Mouse (Mus musculus): ENCODE measurements around the gene Ddx60. TPM values are rescaled to one million over a fixed set of nuclear protein-coding genes. Genes with fewer than 3 reads are reported as not detected.

Gene Ddx60
- total RNA-seq (2021) = 1 to 10 TPM in 1 of 2 experiments, under 1 TPM in 1; 0.44 to 1.2 TPM
- long read RNA-seq, experiment 1 = 0 reads
- long read RNA-seq, experiment 2 = 0 reads

DNA sequence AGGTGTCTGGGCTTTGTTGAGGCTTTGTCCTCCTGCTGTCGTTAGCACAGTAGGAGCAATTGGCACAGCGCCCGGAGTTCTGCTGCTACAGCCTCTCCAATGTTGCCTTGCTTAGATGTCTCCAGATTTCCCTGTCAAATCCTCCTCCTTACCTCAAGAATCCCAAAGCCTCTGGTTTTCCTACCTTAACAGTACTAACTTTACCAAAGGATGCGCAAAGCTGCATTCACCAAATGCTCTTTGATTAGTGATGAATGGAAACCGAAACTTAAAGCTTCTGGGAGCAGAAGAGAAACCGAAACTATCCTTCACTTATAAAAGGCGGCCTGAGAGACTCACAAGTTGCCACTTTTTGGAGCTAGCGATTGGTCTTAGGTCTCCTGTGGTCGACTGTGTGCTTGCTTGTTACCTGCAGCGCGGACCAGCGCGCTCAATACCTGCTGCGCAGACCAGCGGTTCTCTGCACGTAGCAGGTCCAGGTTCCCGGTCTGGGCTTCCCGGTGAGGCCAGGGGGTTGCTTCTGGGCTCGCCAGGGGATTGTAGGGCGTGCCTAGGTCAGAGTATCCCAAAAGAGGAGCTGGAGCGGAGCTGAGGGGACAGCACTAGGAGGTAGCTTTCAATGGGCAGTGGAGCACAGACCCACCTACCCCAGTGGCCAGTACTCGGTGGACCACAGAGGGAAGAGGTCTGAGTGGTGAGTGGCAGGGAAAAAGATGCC is at the start of gene Ddx60:
Gene Ddx60 (plus strand): TSS at position 311 of the 718 bp plus-strand sequence.
- H3K4me3 ChIP-seq = peak within 1 kb of the TSS; percentile 67
- DNase-seq (ENCODE audit: extremely low spot score in 1 of 2, low spot score in 2 of 2) = peak; percentile 33 to 61
- TF ChIP-seq CTCF (IDR thresholded peaks at IDR 0.05) = no peak
- H3K27ac ChIP-seq = peak within 1 kb of the TSS; percentile 71
- intact Hi-C loops (cut with DNase I) = no loop called here

DNA sequence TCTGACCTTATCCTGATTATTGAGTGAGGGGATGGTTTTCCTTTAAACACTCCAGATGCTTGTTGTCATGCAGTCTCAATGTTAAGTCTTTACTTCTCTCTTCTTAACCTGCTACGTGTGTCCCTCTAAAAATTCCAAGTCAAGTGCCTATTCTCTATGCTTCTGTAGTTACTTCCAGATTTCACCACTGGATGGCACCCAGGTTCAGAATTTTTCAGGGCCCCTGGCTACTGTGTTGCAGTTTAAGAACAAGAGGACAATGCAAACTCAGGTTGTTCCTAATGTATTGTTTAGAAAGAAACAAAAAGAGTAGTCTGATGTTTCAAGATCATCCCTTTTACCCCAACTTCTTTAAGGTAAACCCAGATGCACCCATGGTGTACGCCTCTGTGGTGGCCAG is 33.8 kb upstream of the Ddx60 start:
- intact Hi-C loops (cut with DNase I) = loop anchor here (1.0 to 5.0 kb wide), 2 partner anchors 166 to 1983 kb away; no protein-coding TSS in a partner anchor

DNA sequence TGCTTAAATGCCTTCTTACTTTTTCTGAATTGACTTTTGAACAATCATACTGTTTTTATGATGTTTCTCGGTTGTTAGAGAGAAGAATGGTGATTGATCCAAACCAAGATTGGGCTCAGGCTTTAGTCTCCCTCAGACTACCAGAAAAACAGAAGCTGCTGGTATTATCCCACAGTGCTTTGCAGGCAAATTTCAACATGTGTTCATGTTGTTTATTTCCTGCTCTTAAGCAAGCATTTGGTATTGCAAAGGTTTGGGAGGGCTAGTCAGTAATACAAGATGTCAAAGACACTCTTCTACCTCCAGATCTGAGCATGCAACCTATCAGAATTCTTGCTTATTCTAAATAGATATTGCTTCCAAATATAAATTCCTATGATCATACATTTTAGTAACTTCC is 31.1 kb upstream of the Ddx60 start:
- no peak for TF ChIP-seq CTCF (IDR thresholded peaks at IDR 0.05)
- intact Hi-C loops (cut with DNase I) = no loop called here

More for the DNA sequence above, 33.8 kb upstream of the Ddx60 start:
- DNase-seq (ENCODE audit: extremely low spot score in 1 of 2, low spot score in 2 of 2) = peak; percentile 58 to 63
- Histone ChIP-seq H3K27ac (no peak overlapping the region), H3K4me3 (no peak overlapping the region)
- peak; percentile 71 for TF ChIP-seq CTCF (IDR thresholded peaks at IDR 0.05)

DNA sequence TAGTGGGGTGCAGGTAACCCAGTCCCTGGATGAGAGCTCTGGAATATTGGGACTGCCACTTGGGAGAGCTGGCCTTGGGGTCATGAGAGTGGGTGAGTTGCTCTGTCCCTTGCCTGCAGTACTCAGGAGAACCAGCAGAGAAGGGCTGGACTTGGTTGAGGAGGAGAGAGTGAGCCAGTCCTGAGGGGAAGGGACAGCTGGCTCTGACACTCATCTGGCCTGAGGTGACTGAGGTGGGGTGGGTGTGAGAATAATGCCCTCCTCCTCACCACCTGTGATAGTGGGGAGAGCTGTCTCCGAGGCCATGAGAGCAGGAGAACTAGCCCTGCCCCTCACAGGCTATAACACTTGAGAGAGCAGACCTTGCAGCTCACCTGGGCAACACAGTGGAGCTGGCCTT is 30.5 kb upstream of the Ddx60 start:
- Histone ChIP-seq H3K27ac (no peak overlapping the region), H3K4me3 (no peak overlapping the region)
- TF ChIP-seq CTCF (IDR thresholded peaks at IDR 0.05) = no peak
- DNase-seq (ENCODE audit: extremely low spot score in 1 of 2, low spot score in 2 of 2) = no peak
- intact Hi-C loops (cut with DNase I) = no loop called here

More for the DNA sequence above, 31.1 kb upstream of the Ddx60 start:
- Histone ChIP-seq H3K27ac (no peak overlapping the region), H3K4me3 (no peak overlapping the region)
- no peak for DNase-seq (ENCODE audit: extremely low spot score in 1 of 2, low spot score in 2 of 2)

DNA sequence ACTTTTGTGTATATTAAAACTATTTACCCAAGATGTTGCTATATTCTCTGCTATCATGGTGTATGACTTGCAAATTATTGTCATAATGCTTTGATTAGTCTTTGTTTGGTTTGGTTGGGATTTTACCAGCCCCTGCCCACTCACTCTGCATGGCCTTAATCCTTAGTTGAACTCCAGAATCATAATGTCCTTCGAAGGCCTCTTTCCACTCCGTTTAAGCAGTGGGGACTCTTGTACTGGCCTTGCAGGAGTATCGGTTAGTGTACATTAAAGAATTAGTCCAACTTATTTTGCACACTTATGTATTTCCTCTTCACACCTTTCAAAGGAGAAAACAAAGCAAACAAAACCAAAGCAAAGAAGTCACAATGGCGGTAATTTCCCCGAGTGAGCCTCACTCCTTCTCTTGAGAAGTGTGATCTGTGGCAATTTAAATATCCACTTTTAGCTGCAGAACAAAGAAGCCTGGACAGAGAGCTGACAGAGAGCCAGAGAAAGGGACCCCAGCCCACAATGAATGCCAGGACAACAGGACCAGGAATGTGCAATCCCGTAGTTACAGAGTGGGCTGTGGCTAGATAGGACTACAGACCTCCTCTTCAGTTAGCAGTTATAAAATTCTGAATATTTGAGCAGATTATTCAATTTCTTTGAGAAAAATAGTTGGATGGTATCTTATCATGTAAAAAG is 26.7 kb upstream of the Ddx60 start:
- Histone ChIP-seq H3K27ac (no peak overlapping the region), H3K4me3 (no peak overlapping the region)
- DNase-seq (ENCODE audit: extremely low spot score in 1 of 2, low spot score in 2 of 2) = no peak
- intact Hi-C loops (cut with DNase I) = no loop called here
- no peak for TF ChIP-seq CTCF (IDR thresholded peaks at IDR 0.05)

DNA sequence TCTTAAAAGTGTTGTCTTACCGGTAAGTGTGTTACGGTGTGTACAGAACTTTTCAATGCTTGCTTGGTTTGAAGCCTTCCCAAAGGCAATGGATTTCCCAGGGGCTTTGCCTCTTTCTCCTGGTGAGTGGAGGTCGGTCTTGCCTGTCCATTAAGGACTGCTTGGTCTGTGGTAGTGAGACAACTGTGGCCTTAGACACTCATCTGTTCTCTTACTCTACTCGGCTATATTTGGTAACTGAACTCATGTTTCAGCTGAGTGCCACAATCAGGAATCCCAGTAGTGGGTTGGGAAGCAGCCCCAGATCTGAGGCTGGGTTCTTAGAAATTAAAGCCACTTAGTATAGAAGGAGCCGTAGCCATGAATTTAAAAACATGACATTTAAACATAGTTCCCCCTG is 25.4 kb upstream of the Ddx60 start, which contains the start of gene Palld:
Gene Palld (minus strand): TSS at position 170 of the 400 bp plus-strand sequence.
- intact Hi-C loops (cut with DNase I) = no loop called here
- no peak within 1 kb of the TSS for H3K4me3 ChIP-seq
- no peak for DNase-seq (ENCODE audit: extremely low spot score in 1 of 2, low spot score in 2 of 2)
- no peak for TF ChIP-seq CTCF (IDR thresholded peaks at IDR 0.05)
- no peak within 1 kb of the TSS for H3K27ac ChIP-seq

DNA sequence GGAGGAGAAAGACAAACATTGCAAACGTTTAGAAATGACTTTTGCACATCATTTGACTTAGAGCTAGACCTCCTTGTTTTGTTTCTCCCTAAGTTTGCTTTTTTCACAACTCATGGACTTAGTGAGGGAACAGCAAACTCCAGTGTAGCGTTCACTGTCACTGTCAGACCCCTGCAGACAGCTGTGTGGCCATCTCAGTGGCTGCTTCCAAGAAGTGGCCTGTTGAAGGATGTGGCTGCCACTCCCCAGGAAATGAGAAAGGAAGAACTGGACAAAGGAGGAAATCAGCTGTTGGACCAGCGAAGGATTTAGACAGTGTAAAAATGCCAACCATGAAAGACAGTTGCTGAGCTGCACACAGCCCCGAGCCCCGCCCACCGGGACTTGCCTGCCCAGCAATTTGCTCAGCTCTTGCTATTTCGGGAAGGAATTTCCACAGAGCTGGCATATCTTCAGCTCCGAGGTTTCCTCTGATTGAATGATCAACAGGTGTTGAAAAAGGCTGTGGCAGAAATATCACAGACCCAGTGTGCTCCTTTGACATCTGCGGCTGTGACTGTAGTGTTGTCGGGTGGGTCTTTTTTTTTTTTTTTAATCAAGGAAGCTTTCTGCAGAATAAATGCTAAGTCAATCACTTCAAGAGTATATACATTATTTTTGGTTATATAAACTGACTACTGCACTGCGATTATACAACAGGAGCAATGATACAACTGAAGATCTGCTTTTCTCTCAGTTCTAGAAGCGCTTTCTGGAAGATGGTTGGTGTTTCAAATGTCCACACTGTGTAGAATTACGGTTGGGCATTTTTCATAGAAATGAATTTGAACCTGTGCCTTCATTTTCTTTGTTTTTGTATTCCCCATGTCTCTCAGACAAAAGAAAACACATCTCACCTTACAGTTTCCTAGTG is 19.3 kb upstream of the Ddx60 start:
- H3K4me3 ChIP-seq = no peak overlapping the region
- intact Hi-C loops (cut with DNase I) = no loop called here
- no peak for DNase-seq (ENCODE audit: extremely low spot score in 1 of 2, low spot score in 2 of 2)
- H3K27ac ChIP-seq = no peak overlapping the region
- TF ChIP-seq CTCF (IDR thresholded peaks at IDR 0.05) = no peak

DNA sequence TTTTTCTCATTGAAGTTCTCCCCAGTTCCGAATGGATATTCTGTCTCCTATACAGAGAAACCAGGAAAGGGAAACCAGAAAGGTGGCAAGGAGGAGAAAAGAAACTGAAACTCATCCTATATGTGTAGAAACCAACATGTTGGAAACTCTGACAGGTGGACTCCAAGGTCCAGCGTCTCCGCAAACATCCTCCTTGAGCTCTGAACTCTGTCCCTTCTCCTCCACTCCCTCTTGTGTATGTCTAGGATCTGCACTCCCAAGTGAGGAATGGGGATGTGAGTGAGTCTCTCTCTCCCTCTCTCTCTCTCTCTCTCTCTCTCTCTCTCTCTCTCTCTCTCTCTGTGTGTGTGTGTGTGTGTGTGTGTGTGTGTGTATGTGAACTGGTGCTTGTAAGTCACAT is 18.6 kb upstream of the Ddx60 start:
- intact Hi-C loops (cut with DNase I) = no loop called here

DNA sequence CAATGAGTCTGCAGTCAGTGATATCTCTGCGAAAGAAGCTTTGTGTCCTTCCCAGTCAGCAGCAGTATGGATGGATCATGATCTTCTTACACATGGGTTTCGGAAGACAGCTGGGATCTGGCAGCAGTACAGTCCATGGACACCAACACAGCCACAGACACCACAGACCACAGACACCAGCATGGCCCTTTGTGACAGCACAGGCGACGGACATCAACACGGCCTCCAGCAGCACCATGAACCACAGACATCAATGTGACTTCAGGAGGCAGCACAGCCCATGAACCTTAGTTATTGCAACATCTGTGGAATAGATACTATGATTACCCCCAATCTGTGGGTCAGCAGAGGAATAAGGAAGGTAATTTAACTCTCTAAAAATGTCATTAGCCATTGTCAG is 15.1 kb upstream of the Ddx60 start:
- Histone ChIP-seq H3K4me3 (no peak overlapping the region), H3K27ac (no peak overlapping the region)
- TF ChIP-seq CTCF (IDR thresholded peaks at IDR 0.05) = no peak
- intact Hi-C loops (cut with DNase I) = no loop called here
- DNase-seq (ENCODE audit: extremely low spot score in 1 of 2, low spot score in 2 of 2) = no peak

More for the DNA sequence above, 18.6 kb upstream of the Ddx60 start:
- H3K27ac ChIP-seq = no peak overlapping the region
- DNase-seq (ENCODE audit: extremely low spot score in 1 of 2, low spot score in 2 of 2) = no peak
- no peak overlapping the region for H3K4me3 ChIP-seq
- no peak for TF ChIP-seq CTCF (IDR thresholded peaks at IDR 0.05)

DNA sequence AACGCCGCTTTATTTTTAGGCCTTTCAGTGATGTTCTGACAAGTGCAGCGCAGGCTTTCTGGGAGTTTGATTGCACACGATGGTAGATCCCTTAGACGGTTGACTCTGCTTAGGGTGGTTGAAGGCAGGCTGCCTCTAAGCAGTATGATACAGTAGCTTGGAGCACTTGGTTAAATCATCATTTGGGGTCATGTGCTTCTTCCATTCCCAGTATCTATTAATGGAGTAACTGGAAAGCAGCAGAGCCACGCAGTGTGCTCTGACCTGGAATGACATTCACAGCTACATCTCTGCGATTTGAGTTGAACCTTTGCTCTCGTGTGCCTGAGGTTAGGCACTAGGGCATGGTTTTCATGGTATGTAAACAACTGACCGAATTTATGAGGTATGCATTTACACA is 13.9 kb upstream of the Ddx60 start:
- no peak overlapping the region for H3K27ac ChIP-seq
- no peak overlapping the region for H3K4me3 ChIP-seq
- intact Hi-C loops (cut with DNase I) = no loop called here
- no peak for DNase-seq (ENCODE audit: extremely low spot score in 1 of 2, low spot score in 2 of 2)
- no peak for TF ChIP-seq CTCF (IDR thresholded peaks at IDR 0.05)

DNA sequence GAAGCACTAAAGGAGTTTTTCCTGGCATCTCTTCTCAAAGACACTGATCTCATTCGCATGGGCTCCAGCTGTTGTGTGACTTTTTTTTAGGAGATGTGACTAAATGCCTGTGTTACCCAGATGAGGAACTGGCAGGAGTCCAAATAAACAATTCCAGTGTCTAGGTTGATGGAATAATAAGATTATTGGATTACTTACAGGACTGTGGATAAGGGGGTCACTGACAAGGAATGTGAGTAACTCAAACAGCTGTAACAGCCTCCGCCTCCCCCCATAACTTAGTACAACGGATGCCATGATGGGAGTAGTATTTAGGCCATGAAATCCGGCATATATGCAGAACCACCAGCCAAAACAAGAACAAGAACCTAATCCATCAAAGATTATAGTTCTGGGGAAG is 10.6 kb upstream of the Ddx60 start:
- no peak for TF ChIP-seq CTCF (IDR thresholded peaks at IDR 0.05)
- intact Hi-C loops (cut with DNase I) = no loop called here
- no peak overlapping the region for H3K27ac ChIP-seq
- no peak for DNase-seq (ENCODE audit: extremely low spot score in 1 of 2, low spot score in 2 of 2)
- H3K4me3 ChIP-seq = no peak overlapping the region

All from left cerebral cortex, adult 2 months (tissue).